Mouse (Mus musculus) neural tube, embryonic 10.5 days (tissue): ENCODE data around the gene Vwa7.

Experiments
- DNase-seq: peaks from one replicate; pipeline ENCODE4 v3.0.0-alpha.2; 2017; ENCODE audit warnings: low spot score; ENCODE audit errors: extremely low spot score

Vwa7 gene

DNA sequence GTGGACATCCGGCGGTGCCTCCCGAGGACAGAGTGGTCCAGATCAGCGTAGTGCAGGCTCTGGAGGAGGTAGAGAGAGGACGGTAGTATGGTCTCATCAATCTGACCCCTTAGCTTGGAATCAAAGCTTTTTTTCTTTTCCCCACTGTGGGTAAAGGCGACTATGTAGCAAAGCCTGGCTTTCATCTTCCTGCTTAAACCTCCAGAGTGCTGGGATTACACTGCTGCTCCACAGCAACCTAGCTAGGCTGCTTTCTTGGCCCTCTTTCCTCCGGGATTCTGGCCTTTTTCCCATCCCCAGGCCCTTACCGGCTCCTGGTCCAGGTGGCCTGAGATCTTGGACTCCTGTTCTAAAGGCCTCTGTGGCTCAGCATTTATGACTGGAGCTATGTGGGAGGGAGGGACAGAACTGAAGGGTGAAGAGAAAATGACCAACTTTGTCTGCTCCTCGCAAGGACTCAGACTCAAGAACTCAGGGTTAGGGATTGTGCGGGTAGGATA, 48.0 kb downstream of the Vwa7 start:
- DNase-seq = no peak

- DNase-seq = peak; percentile 58
Measured at GRCm38 (mm10) chr17:35064951-35065947, 48.9 kb downstream of the Vwa7 start, which contains the start of gene Ly6g6c. Gene Ly6g6c, plus strand, starts transcription at chr17:35065388.

- no peak for DNase-seq
Measured at GRCm38 (mm10) chr17:35066084-35066483, 49.7 kb downstream of the Vwa7 start, which contains the start of gene Mpig6b. Gene Mpig6b, minus strand, starts transcription at chr17:35066184.

DNA sequence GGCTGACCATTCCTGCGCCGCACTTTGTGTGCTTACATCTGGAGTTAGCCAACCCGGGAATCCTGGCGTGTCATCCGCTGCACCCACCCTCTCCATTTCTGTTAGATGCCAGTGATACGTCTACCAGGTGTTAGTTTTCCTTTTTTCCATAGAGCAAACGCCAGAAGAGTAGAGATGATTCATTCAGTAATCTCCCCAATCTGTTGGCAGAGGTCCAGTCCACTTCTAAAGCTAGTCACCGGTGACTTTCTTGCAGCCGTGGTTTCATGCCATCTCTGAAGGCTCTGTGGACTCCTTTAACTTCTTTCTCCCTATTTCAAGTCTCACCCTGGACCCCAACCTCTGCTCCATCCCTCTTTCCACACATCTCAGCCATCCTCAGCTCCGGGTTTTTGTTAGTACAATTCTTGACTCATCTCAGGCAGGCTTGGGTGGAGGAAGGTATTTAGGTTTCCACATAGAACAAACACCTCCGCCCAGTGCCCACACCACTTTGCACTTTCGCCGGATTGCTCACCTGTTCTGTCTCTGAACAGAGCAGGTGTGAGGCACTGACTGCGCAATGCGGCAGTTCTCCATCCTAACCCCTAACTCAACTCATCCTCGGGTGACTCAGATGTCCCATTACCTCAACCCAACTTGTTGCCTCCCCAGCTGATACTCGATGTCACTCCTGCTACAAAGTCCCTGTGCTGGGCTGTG, 52.0 kb downstream of the Vwa7 start:
- no peak for DNase-seq

DNA sequence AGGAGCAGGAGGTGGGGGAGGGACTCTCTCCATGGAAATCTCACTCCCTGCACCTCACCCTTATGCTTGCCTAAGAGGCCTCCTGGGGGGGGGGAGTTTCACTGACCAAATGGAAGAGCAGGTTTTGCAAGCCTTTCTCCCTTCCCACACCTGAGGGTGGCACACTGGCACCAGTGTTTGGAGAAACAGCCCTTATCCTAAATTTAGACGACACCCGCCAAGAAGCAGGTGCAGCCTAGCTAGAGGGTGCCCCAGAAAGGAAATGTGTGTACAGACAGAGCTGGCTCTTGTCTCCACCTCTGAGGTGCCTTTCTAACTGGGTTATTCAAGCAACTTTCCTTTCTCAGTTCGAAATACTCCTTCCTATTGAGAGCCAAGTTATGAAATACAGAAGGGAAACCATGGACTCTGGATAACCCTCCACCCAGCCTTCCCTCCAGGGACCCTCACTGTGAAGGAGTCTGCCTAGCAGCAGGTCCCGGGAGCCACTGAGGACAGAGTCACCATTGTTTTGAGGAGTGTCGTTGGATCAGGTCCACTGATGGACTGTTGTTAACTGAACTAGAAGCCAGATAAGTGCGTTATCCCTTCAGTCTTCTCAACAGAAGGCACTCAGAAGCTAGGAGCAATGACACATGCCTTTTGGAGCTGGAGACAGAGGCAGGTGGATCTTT, 54.3 kb downstream of the Vwa7 start:
- DNase-seq = no peak

DNA sequence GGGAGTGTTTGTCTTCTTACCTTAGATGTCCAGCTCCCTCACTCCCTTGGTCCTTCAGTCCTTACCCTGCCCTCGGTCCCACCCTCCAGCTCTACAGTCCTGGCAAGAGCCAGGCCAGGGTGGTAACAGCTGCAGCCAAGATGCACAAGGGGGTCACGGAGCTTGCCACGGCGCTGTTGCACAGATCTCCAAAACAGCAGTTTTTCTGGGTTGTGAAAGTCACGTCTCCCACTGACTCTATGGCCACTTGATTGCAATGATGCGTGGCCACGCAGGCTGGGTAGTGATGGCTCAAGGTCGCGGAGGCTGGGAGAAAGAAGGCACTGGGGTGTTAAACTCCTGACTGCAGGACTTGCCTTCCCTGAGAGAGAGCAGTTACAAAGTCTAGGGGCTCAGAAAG, 55.1 kb downstream of the Vwa7 start:
- no peak for DNase-seq

DNA sequence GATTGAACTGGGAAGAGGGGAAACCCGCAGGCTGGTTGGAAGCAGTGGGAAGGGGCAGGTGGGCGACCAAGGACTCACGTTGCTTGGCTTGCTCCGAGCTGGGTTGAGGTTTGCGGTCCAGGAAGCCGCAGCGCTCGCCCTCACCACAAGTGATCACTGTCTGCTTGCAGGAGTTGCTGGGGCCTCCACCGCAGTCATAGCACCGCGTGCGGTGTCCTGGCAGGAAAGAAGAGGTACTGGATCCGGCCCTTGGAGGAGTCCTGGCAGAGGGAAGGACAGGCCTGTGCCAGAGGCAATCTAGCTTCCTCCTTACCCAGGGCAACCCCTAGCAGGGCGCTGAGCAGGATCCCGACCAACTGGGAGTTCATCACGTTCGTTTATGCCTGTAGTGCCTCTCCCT, 57.7 kb downstream of the Vwa7 start:
- no peak for DNase-seq
